Mouse (Mus musculus) hindbrain, postnatal 0 days (tissue): ENCODE data around the gene Phactr2. TPM values are rescaled to one million over a fixed set of nuclear protein-coding genes. Genes with fewer than 3 reads are reported as not detected.
A peak's percentile ranks its signal among the peaks of the same experiment; 100 is the strongest.

Experiments used
- ATAC-seq: fragments of 200-750 bp; cut with Nextera tagmentation; 2 replicates; pipeline ENCODE4 v1.8.0; 2017; ENCODE audit warnings: mild to moderate bottlenecking, moderate TSS enrichment, moderate library complexity
- DNase-seq: peaks from one replicate; pipeline ENCODE4 v3.0.0-alpha.2; 2015; ENCODE audit warnings: low spot score
- H3K27ac ChIP-seq: fragments of 300-500 bp; sonication (generic); 2 replicates; pipeline ENCODE4 v1.5.1; 2014; ENCODE audit warnings: mild to moderate bottlenecking
- H3K27me3 ChIP-seq: fragments of 300-500 bp; sonication (generic); 2 replicates; pipeline ENCODE4 v1.6.1; 2014; ENCODE audit warnings: low read length, mixed read lengths; ENCODE audit not compliant: insufficient read depth
- H3K36me3 ChIP-seq: fragments of 300-500 bp; sonication (generic); 2 replicates; pipeline ENCODE4 v1.6.1; 2014; ENCODE audit warnings: low read length, mixed read lengths; ENCODE audit not compliant: insufficient read depth
- H3K4me1 ChIP-seq: fragments of 300-500 bp; sonication (generic); 2 replicates; pipeline ENCODE4 v1.6.1; 2014; ENCODE audit warnings: antibody characterized with exemption, low read length, mixed read lengths; ENCODE audit not compliant: insufficient read depth
- H3K4me2 ChIP-seq: fragments of 300-500 bp; sonication (generic); 2 replicates; pipeline ENCODE4 v1.6.1; 2014; ENCODE audit warnings: low read depth, mild to moderate bottlenecking, low read length, moderate library complexity, mixed read lengths
- H3K4me3 ChIP-seq: fragments of 300-500 bp; sonication (generic); 2 replicates; pipeline ENCODE4 v1.5.1; 2014; ENCODE audit warnings: low read length
- H3K9ac ChIP-seq: fragments of 300-500 bp; sonication (generic); replicated peaks from 2 replicates; pipeline ENCODE4 v1.6.1; 2014; ENCODE audit warnings: mild to moderate bottlenecking, low read length, moderate library complexity, mixed read lengths
- H3K9me3 ChIP-seq: fragments of 300-500 bp; sonication (generic); 2 replicates; pipeline ENCODE4 v1.6.1; 2016; ENCODE audit warnings: low read length, mixed read lengths
- CTCF ChIP-seq: IDR thresholded peaks from 2 replicates; pipeline ENCODE4 v1.5.1; 2016; ENCODE audit warnings: antibody characterized with exemption, control low read depth, low read depth
- WGBS: fragments of 180-500 bp; shearing (Covaris S2); extraction: QIAGEN DNeasy Blood & Tissue Kit; methylation state at CpG from one replicate; pipeline ENCODE4 v1.1.7; 2014; 5-methylcytosine and 5-hydroxymethylcytosine counted together
- polyA plus RNA-seq: library from polyadenylated mRNA; unstranded; fragments of >200 nt; fragmentation: Nextera tagmentation; extraction: Ambion mirVana; gene quantifications from 2 replicates; pipeline ENCODE4 v1.2.1, GENCODE M21; 2015
- total RNA-seq: library from RNA; depleted of rRNA; stranded (reverse); fragments of >200 nt; gene quantifications from 2 replicates; pipeline ENCODE4 v1.2.3, GENCODE M21; 2014

The Phactr2 gene
- total and polyA plus RNA-seq, 2 experiments from 2014 or later = 10.2 to 11.8 TPM

- no peaks in the 10 kb centered on the region for H3K36me3 ChIP-seq
- 74% methylated on average over 4 of the region's 4 CpGs for WGBS
- H3K9me3 ChIP-seq = no peaks in the 10 kb centered on the region
- H3K27me3 ChIP-seq = no peaks in the 10 kb centered on the region
- ATAC-seq (no peak), DNase-seq (no peak)
- no peak overlapping the region for H3K27ac ChIP-seq
- no peak for TF ChIP-seq CTCF
- H3K4me1 ChIP-seq = no peaks in the 10 kb centered on the region; the same call in 1 of the 2 replicates
- no peak overlapping the region for H3K4me3 ChIP-seq
- H3K4me2 ChIP-seq = no peak overlapping the region
- H3K9ac ChIP-seq = no peak overlapping the region
These were observed 137.2 kb downstream of the Phactr2 start for GRCm38 (mm10) chr10:13336964-13337363.

GRCm38 (mm10) chr10:13335814-13336213 is 138.4 kb downstream of the Phactr2 start:
- DNase-seq = peak; percentile 23
- Histone ChIP-seq H3K4me3 (no peak overlapping the region), H3K4me1 (no peaks in the 10 kb centered on the region; the same call in 1 of the 2 replicates), H3K27me3 (no peaks in the 10 kb centered on the region), H3K27ac (no peak overlapping the region), H3K9ac (no peak overlapping the region), H3K9me3 (no peaks in the 10 kb centered on the region), H3K4me2 (no peak overlapping the region), H3K36me3 (no peaks in the 10 kb centered on the region)
- TF ChIP-seq CTCF = no peak
- 57% methylated on average over 6 of the region's 6 CpGs for WGBS
- no peak for ATAC-seq

- ATAC-seq (no peak), DNase-seq (no peak)
- Histone ChIP-seq H3K4me1 (no peaks in the 10 kb centered on the region; the same call in 1 of the 2 replicates), H3K27ac (no peak overlapping the region), H3K4me3 (no peak overlapping the region), H3K9ac (no peak overlapping the region), H3K9me3 (no peaks in the 10 kb centered on the region), H3K27me3 (no peaks in the 10 kb centered on the region), H3K36me3 (no peaks in the 10 kb centered on the region), H3K4me2 (no peak overlapping the region)
- no peak for TF ChIP-seq CTCF
- WGBS = 54% methylated on average over 6 of the region's 6 CpGs
These were observed 138.9 kb downstream of the Phactr2 start for GRCm38 (mm10) chr10:13335347-13335746.

GRCm38 (mm10) chr10:13333781-13334180 is 140.4 kb downstream of the Phactr2 start:
- WGBS = 77% methylated on average over 2 of the region's 2 CpGs

GRCm38 (mm10) chr10:13332985-13333384 is 141.2 kb downstream of the Phactr2 start:
- no peaks in the 10 kb centered on the region for H3K9me3 ChIP-seq
- no peak overlapping the region for H3K9ac ChIP-seq
- no peak overlapping the region for H3K27ac ChIP-seq
- no peak overlapping the region for H3K4me3 ChIP-seq
- no peak overlapping the region for H3K4me2 ChIP-seq
- no peak for TF ChIP-seq CTCF
- no peak for DNase-seq
- no peak for ATAC-seq
- 44% methylated on average over 2 of the region's 2 CpGs for WGBS
- H3K36me3 ChIP-seq = no peaks in the 10 kb centered on the region
- H3K27me3 ChIP-seq = no peaks in the 10 kb centered on the region
- H3K4me1 ChIP-seq = no peaks in the 10 kb centered on the region; the same call in 1 of the 2 replicates

More at GRCm38 (mm10) chr10:13333781-13334180, 140.4 kb downstream of the Phactr2 start:
- Histone ChIP-seq H3K9ac (no peak overlapping the region), H3K27me3 (no peaks in the 10 kb centered on the region), H3K4me1 (no peaks in the 10 kb centered on the region; the same call in 1 of the 2 replicates), H3K27ac (no peak overlapping the region), H3K9me3 (no peaks in the 10 kb centered on the region), H3K4me2 (no peak overlapping the region), H3K4me3 (no peak overlapping the region), H3K36me3 (no peaks in the 10 kb centered on the region)
- DNase-seq = no peak
- no peak for ATAC-seq
- no peak for TF ChIP-seq CTCF

GRCm38 (mm10) chr10:13331405-13332032 is 142.7 kb downstream of the Phactr2 start:
- no peak for TF ChIP-seq CTCF
- Histone ChIP-seq H3K9ac (no peak overlapping the region), H3K4me1 (no peaks in the 10 kb centered on the region), H3K27me3 (no peaks in the 10 kb centered on the region), H3K9me3 (no peaks in the 10 kb centered on the region), H3K4me2 (no peak overlapping the region), H3K27ac (no peak overlapping the region), H3K36me3 (no peaks in the 10 kb centered on the region), H3K4me3 (no peak overlapping the region)
- no peak for DNase-seq
- WGBS = 86% methylated on average over 4 of the region's 4 CpGs
- no peak for ATAC-seq

- Histone ChIP-seq H3K36me3 (no peaks in the 10 kb centered on the region), H3K4me2 (no peak overlapping the region), H3K9ac (no peak overlapping the region), H3K4me1 (no peaks in the 10 kb centered on the region), H3K9me3 (no peaks in the 10 kb centered on the region), H3K27me3 (no peaks in the 10 kb centered on the region), H3K27ac (no peak overlapping the region), H3K4me3 (no peak overlapping the region)
- 79% methylated on average over 3 of the region's 3 CpGs for WGBS
- DNase-seq (no peak), ATAC-seq (no peak)
- no peak for TF ChIP-seq CTCF
These were observed 145.6 kb downstream of the Phactr2 start for GRCm38 (mm10) chr10:13328602-13329001.
